Mouse (Mus musculus) gastrocnemius, adult 8-10 months (tissue): Measurements from ENCODE around the gene Hoxd1. TPM values are rescaled to one million over a fixed set of nuclear protein-coding genes. Genes with fewer than 3 reads are reported as not detected.

Experiments used
- DNase-seq, 2 experiments: peaks; one replicate each; pipeline ENCODE4 v3.0.0; 2022; ENCODE audit warnings: low spot score in 2 of 2
- total RNA-seq, 4 experiments: library from RNA; stranded (reverse); gene quantifications; 2 replicates each; pipeline ENCODE4 v1.2.4; 2022

The Hoxd1 gene
- total RNA-seq: not detected

- DNase-seq: peak in 1 of 2 experiments; percentile 9
These were observed at the start of gene Hoxd1 for GRCm38 (mm10) chr2:74762522-74763244. Hoxd1 (plus strand) TSS chr2:74762980.

- DNase-seq: no peak
These were observed 49.3 kb upstream of the Hoxd1 start for GRCm38 (mm10) chr2:74713239-74714150.

- DNase-seq: no peak
These were observed 48.5 kb upstream of the Hoxd1 start for GRCm38 (mm10) chr2:74714156-74714789.

DNA sequence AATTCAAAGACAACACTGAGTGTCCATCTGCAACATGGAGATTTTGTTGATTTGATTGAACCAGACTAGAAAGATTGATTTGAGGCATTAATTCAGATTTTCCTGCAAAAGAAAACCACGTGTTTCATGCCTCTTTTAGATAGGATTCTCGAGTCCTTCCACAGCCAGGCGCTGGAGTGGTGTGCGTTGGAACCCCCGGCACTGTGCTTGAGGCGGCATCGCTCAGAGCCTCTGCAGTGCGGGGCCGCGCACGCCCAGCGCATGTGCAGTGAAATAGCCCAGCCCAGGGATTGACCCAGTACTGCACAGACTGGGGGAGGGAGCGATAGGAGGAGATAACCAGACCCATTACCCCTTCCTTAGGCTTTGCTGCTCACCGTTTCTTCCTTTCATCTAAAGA lies 47.9 kb upstream of the Hoxd1 start:
- DNase-seq: no peak

DNA sequence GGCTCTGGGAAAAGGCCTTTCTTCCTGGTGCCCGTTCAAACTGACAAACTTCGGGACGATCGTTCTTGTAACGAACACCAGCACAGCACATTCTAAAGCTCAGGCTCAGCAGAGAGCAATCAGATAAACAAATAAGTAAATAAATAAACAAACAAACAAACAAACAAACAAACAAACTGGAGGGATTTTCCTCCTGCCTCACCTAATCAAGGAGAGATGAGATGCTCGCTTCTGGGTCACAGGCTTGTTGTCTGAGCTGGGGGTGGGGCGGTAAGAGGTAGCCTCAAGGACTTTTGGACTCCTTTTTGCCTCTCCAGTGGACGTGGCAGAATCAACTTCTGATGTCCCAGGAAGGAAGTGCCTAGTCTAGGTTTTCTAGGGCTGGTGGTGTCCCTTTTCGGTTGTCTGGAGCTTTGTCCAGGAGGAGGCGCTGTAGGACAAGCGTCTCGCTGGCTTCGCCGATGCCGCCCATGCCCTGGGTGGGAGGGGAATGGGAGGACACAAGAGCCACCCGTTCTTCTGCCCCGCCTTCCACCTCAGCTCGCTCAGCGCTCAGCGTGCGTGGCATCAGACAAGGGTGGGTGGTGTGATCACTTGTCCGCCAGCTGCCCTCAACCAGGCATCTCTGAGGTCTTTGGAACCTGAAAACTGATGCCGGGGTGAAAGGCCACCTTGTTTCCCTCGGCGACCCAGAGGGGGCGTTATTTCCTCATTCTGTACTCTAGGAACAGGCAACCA lies 47.1 kb upstream of the Hoxd1 start:
- peak; percentile 72 to 79 for DNase-seq

GRCm38 (mm10) chr2:74720384-74720783 lies 42.4 kb upstream of the Hoxd1 start:
- DNase-seq: no peak

DNA sequence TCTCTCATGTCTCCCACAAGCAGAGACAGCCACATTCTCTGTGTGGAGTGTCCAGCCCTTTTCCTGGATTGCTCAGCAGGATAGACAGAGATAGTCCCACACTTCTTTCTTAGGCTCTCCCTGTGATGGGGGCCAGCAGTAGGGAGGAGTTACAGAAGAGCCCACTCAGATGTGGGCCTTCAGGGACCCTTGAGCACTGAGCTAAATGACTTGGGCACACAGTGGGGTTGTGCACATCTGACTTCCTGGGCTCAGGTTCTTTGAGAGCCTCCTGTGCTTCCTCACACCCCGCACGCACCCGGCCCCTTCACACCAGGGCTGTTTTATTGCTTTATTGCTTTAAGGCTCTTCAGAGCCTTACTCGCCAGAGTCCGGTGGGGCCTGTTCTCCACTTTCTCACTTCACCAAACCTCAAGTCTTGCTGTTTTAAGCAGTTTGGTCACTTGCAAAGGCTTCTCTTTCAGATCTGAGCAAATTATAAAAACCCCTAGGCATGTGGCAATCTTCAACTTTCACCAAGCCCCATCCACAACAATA lies 41.8 kb upstream of the Hoxd1 start:
- DNase-seq: no peak

DNA sequence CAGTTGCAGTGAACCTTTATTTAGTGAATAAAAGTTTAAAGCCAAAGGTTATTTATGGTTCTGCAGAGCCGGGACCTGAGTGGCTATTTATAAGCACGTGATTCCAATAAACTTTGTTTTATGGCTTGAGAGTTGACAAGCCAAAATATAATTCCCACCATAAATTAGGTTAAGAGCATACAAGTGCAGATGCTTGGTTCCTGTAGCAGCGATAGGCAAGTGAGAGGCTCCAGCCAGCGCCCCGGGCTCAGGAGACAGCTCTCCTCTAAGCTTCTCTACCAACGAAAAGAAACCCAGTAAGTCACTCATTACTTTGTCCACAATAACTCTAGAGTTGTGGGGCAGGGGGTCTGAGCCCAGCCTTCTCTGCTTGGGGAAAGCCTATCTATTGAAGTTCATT lies 40.9 kb upstream of the Hoxd1 start:
- DNase-seq: no peak

- DNase-seq: no peak
These were observed 39.8 kb upstream of the Hoxd1 start for GRCm38 (mm10) chr2:74722949-74723348.

- DNase-seq: no peak
These were observed 38.4 kb upstream of the Hoxd1 start for GRCm38 (mm10) chr2:74724244-74725015.

DNA sequence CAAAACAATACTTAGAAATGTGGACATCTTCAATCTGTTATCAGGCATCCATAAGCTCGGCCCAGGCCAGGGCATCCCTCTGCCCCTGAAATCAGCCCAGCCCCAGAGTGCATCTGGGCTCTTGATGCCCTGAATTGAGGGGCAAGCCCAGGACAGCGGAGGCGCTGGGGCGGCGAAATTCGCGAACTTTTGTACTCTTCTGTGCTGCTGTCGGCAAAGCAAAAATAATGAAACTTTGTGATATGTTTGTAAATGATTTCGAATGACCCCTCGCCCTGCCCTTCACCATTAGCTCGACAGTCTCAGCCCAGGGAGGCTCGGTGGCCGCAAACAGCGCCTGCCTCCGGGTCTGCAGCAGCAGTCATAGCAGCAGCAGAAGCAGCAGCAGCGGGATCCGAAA lies 37.6 kb upstream of the Hoxd1 start:
- no peak for DNase-seq

DNA sequence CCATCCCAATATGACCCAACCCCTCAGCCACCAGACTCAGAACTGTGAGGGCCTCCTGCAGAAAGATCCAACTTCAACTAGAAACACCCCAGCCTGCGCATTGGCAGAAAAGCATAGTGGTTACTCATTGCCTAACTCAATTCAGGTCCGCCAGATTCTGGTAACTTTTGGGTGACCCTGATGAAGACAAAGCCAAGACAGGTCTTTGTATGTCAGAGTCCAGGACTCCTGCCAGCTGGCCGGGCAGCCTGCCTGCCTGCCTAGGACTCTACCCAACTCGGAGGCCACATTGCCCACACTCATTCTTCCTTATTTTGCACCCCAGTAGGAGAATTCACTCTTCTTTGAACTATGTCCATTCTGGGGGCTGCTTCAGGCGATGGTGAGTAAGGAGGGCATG lies 36.2 kb upstream of the Hoxd1 start, which contains the start of gene Gm28230:
Gene Gm28230 (plus strand): TSS at position 178 of the 400 bp plus-strand sequence.
- no peak for DNase-seq

GRCm38 (mm10) chr2:74726973-74727639 lies 35.7 kb upstream of the Hoxd1 start:
- DNase-seq: no peak

GRCm38 (mm10) chr2:74727640-74728302 lies 35.0 kb upstream of the Hoxd1 start:
- no peak for DNase-seq

DNA sequence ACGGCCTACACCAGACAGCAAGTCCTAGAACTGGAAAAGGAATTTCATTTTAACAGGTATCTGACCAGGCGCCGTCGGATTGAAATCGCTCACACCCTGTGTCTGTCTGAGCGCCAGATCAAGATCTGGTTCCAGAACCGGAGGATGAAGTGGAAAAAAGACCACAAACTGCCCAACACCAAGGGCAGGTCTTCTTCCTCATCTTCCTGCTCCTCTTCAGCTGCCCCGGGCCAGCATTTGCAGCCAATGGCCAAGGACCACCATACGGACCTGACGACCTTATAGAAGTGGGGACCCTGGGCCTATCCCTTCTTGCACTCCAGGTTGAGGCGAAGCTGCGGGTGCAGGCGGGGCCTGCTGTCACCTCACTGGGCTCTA lies 34.5 kb upstream of the Hoxd1 start:
- DNase-seq: no peak

DNA sequence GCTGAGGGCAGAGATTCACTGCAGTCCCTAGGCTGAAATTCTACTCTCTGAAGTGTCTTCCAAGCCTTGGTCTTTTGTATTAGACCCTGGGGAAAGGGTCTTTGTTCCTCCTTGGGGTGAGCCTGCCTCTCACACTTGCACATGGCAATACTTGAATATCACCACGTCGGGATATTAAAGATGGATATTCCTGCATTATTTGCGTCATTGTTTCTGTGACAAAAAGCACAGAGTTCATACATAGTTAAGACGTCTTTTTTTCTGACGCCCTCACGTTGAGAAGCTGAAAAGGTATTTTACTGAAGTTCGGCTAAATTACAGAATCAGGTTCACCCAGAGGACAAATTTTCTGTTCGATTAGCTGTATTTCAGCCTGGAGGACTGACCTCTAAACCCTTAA lies 32.4 kb upstream of the Hoxd1 start:
- DNase-seq: no peak

- no peak for DNase-seq
These were observed 31.7 kb upstream of the Hoxd1 start for GRCm38 (mm10) chr2:74731055-74731454.

- DNase-seq: no peak
These were observed 30.8 kb upstream of the Hoxd1 start for GRCm38 (mm10) chr2:74731799-74732512.
